Mouse (Mus musculus) large intestine, adult 2 months (tissue): ENCODE data around the gene Helz2. TPM values are rescaled to one million over a fixed set of nuclear protein-coding genes. Genes with fewer than 3 reads are reported as not detected.
"Not testable (repeated sequence)": the region's sequence is repeated elsewhere in the genome, so short reads cannot be mapped to it uniquely, and the experiment has no call there.

ENCODE experiments used
- DNase-seq: peaks from one replicate; pipeline ENCODE4 v3.0.0-alpha.2; 2012; ENCODE audit warnings: low read depth, low spot score
- WGBS: fragments of 180-500 bp; shearing (Covaris S2); methylation state at CpG from one replicate; pipeline ENCODE4 v1.1.7; 2018; 5-methylcytosine and 5-hydroxymethylcytosine counted together
- polyA plus RNA-seq: library from polyadenylated mRNA; depleted of rRNA; stranded (reverse); fragments of >200 nt; gene quantifications from 2 replicates; pipeline ENCODE4 v1.2.3, GENCODE M21; 2012; rRNA removed

Gene Helz2
- polyA plus RNA-seq, 1 experiment, result 24.7 TPM

DNA sequence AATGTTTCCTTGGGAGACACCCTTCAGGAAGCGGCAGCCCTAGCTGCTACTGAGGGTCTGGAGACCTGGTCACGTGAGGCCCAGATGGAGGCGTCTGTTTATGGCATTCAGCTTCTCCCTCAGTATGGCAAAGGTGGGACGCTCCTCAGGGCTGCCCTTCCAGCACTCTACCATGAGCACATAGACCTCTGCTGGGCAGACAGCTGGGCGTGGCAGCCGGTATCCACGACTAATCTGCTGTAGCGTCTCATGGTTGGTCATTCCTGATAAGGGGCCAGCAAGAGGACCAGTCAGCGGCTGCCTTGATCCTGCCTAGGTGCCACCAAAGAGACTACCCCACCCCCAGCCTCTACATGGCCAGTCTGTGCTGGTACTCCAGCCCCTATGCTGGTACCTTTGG is 35.7 kb downstream of the Helz2 start:
- WGBS, result 37% methylated on average over 9 of the region's 9 CpGs
- no peak for DNase-seq

GRCm38 (mm10) chr2:181205678-181206077 is 36.1 kb downstream of the Helz2 start:
- no peak for DNase-seq
- 84% methylated on average over 5 of the region's 5 CpGs for WGBS

GRCm38 (mm10) chr2:181202886-181203285 is 38.9 kb downstream of the Helz2 start:
- no peak for DNase-seq
- 34% methylated on average over 6 of the region's 6 CpGs for WGBS

GRCm38 (mm10) chr2:181202422-181202821 is 39.4 kb downstream of the Helz2 start, which contains the start of gene Ptk6:
Ptk6 (minus strand) TSS chr2:181202789.
- no peak for DNase-seq
- WGBS, result 56% methylated on average over 3 of the region's 3 CpGs

DNA sequence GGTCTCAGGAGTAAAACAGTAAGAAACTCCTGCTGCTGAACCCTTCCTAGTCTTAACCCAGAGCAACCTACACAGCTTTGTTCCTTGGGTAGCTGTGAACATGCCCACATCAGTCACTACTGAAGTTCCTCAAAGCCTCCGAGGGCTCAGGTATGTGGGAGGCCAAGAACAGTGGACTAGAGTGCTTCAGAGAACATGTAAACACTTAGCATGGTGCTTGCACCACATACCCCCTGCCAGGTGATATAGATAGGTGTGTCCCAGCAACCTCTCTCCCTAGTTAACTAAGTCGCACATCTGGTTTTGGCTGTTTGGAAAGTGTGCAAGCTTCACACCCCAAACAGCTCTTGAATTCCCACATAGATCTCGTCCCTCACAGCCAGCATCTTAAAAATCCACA is 40.2 kb downstream of the Helz2 start:
- DNase-seq, result no peak
- 34% methylated on average over 3 of the region's 3 CpGs for whole genome bisulfite sequencing

DNA sequence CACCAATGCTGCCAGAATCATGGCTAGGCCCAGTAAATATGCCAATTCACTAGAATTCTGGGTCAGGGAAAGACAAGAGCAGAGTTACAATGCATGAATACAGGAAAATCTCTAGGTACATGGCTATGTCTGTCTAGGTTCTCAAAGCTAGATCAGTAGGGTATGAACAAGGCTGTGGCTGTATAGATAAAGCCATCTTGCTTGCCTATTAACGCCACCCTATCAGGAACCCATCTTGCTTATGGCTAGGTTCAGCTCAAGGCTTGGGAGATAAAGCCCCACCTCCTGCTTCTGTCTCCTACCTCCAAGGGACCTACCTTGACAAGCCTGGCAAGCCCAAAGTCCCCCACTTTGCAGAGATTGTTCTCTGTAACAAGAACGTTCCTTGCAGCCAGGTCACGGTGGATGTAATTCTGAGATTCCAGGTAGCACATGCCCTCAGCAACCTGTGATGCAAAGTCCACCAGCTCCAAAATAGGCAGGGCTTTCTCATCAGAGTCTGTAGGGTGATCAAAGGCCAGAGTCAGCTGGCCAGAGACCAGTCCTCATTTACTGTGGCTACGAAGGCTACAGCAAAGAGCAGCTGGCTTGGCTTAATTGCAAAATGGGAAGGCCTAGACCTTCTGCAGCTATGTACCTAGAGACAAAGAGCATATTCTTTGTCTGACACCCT is 45.1 kb downstream of the Helz2 start:
- 52% methylated on average over 4 of the region's 4 CpGs for WGBS
- no peak for DNase-seq

DNA sequence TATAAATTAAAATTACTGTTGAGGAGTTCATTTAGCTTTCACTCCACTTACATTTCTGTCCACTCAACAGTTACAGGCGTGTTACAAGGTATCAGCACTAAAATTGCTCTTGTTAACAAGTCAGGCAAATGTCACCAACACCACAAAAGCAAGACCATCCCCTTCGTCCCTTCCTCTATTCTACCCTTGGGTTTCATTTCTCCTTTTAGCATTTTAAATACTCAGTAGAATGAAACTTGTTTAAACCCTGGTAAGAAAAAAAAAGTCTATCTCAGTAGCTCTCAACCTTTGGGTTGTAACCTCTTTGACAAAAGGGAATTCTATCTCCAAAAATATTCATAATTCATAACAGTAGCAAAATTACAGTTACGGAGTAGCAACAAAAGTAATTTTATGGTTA is 48.8 kb downstream of the Helz2 start:
- DNase-seq, result no peak
- 73% methylated on average over 3 of the region's 3 CpGs for WGBS

DNA sequence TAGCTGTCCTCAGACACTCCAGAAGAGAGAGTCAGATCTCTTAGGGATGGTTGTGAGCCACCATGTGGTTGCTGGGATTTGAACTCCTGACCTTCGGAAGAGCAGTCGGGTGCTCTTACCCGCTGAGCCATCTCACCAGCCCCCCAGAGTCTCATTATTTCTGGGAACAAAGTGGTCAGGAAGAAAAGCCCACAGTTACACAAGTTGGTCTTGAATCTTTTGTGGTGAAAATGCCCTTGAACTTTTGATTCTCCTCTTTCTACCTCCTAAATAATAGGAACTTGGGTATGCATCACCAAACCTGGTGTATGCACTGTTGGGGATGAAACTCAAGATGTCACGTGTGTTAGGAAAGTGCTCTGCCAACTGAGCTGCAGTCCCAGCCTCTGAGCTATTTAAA is 49.9 kb downstream of the Helz2 start:
- 71% methylated on average over 4 of the region's 4 CpGs for WGBS
- DNase-seq, result no peak

DNA sequence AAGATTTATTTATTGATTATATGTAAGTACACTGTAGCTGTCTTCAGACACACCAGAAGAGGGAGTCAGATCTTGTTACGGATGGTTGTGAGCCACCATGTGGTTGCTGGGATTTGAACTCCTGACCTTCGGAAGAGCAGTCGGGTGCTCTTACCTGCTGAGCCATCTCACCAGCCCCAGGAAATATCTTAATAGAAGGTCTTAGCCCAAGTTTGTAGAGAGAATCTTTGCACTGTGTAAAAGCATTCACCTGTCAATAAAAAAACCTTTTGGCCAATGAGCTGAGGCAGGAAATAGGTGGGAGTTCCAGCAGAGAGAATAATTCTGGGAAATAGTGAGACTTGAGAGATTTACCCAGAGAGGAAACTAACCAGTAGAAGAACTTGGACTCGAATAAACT is 50.4 kb downstream of the Helz2 start:
- 58% methylated on average over 4 of the region's 4 CpGs for WGBS
- not testable (repeated sequence) for DNase-seq

DNA sequence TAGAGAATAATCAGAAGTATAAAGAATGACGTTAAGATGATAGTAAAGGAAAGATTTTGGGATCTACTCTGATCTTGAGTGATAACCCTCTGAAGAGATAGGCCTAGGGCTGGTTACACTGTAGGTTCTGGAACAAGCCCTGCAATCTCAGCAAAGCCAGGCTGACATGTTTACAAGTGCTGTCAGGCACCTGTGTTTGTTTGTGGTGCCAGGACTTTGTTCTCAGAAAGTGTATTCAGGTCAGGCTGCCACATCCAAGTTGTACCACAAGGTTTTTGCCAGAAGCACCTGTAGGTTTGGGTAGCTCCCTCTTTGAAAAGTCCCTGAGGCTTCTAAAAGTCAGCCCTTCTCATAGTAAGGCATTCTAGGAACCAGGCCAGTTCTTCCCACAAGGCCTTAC is 52.5 kb downstream of the Helz2 start:
- WGBS, result 68% methylated on average over 1 of the region's 1 CpGs
- no peak for DNase-seq

- DNase-seq, result no peak
- 31% methylated on average over 2 of the region's 2 CpGs for WGBS
Measured at GRCm38 (mm10) chr2:181188681-181189080, 53.1 kb downstream of the Helz2 start.

GRCm38 (mm10) chr2:181187121-181188000 is 54.5 kb downstream of the Helz2 start, which contains the start of gene Ppdpf:
Ppdpf (plus strand) TSS chr2:181187247.
- DNase-seq, result peak; percentile 89
- WGBS, result 1% methylated on average over 62 of the region's 64 CpGs

DNA sequence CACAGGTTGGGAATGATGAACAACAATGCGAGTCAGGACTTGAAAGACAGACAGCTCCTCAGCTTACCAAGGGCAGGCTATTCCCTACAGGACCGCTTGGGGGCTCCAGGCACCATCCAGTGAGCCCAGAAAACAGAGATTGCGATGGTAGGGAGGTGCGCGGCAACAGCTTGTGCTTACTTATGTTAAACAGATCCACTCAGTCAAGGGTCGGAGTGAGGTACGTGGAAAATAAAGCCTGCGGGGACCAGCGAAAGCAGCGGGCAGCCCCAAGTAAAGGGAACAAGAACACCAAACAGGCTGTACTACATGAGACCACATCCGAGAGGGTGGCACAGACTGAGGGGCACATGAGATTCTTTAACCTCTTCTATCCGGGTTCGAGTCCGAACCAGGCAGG is 55.2 kb downstream of the Helz2 start:
- WGBS, result under 1% methylated on average over 14 of the region's 14 CpGs
- DNase-seq, result no peak

GRCm38 (mm10) chr2:181180898-181181297 is 60.9 kb downstream of the Helz2 start:
- WGBS, result 65% methylated on average over 6 of the region's 6 CpGs

DNA sequence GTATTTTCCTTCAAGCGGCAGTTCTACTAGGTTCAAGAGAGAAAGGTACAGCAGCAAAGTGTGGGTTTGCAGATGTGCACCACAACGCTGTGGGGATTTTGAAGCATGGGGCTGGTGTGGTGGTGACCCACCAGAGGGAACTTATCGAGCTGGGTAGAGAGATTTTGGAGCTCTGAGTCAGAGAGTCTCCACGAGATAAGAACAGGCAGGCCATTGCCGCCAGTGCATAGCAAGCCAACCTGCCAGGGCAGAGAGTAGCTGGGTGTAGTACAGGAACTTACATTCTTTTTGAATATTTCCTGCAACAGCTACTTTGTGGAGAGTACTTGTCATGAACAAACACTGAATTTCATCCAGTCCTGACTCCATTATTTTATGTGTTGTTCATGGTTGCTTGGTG is 63.4 kb downstream of the Helz2 start:
- WGBS, result 68% methylated on average over 5 of the region's 5 CpGs
- no peak for DNase-seq

More at GRCm38 (mm10) chr2:181180898-181181297, 60.9 kb downstream of the Helz2 start:
- no peak for DNase-seq

- WGBS, result 73% methylated on average over 3 of the region's 3 CpGs
- DNase-seq, result no peak
Measured at GRCm38 (mm10) chr2:181178015-181178414, 63.8 kb downstream of the Helz2 start.

Other genes starting within 250 kb of the Helz2 start
- gene Chrna4, start 198.5 kb downstream of the Helz2 start, polyA plus RNA-seq, result 0.05 and 0.08 TPM in 2 replicates
- 0.37 and 0.43 TPM in 2 replicates for gene Kcnq2, start 106.7 kb downstream of the Helz2 start, polyA plus RNA-seq
- 3.4 and 3.9 TPM in 2 replicates for gene Eef1a2, start 85.0 kb downstream of the Helz2 start, polyA plus RNA-seq
- 168 and 172 TPM in 2 replicates for gene Ppdpf, start 54.8 kb downstream of the Helz2 start, polyA plus RNA-seq
- gene Ptk6, start 39.2 kb downstream of the Helz2 start, polyA plus RNA-seq, result 23.9 and 28.2 TPM in 2 replicates
- gene Srms, start 28.8 kb downstream of the Helz2 start, polyA plus RNA-seq, result 0.87 and 1.3 TPM in 2 replicates
- gene Fndc11, start 22.0 kb downstream of the Helz2 start, polyA plus RNA-seq, result 0.32 and 0.77 TPM in 2 replicates
- gene Gmeb2, start 46.0 kb upstream of the Helz2 start, polyA plus RNA-seq, result 17.5 and 24.8 TPM in 2 replicates
- 2.8 and 4.3 TPM in 2 replicates for gene Stmn3, start 72.5 kb upstream of the Helz2 start, polyA plus RNA-seq
- gene Rtel1, start 77.7 kb upstream of the Helz2 start, polyA plus RNA-seq, result 39.6 and 46.1 TPM in 2 replicates
- gene Zgpat, start 122.9 kb upstream of the Helz2 start, polyA plus RNA-seq, result 16.7 and 26.7 TPM in 2 replicates
- gene Arfrp1, start 123.4 kb upstream of the Helz2 start, polyA plus RNA-seq, result 29.3 and 29.6 TPM in 2 replicates
- gene Lime1, start 138.1 kb upstream of the Helz2 start, polyA plus RNA-seq, result 37.6 and 48.7 TPM in 2 replicates
- 1.6 and 1.7 TPM in 2 replicates for gene Zbtb46, start 217.4 kb upstream of the Helz2 start, polyA plus RNA-seq